Mouse (Mus musculus): ENCODE measurements around the gene Stoml1. TPM values are rescaled to one million over a fixed set of nuclear protein-coding genes. Genes with fewer than 3 reads are reported as not detected.
A peak's percentile ranks its signal among the peaks of the same experiment; 100 is the strongest.

The Stoml1 gene
- total RNA-seq, 4 experiments from 2014 or later = 8.6 to 10.8 (median 9.8) TPM

- DNase-seq (ENCODE audit: low spot score in 2 of 2) = no peak
Observed at GRCm38 (mm10) chr9:58303115-58303514, 50.2 kb downstream of the Stoml1 start.

- DNase-seq (ENCODE audit: low spot score in 2 of 2) = no peak
Observed at GRCm38 (mm10) chr9:58303599-58304271, 50.8 kb downstream of the Stoml1 start.

- DNase-seq (ENCODE audit: low spot score in 2 of 2) = no peak
Observed at GRCm38 (mm10) chr9:58305686-58306085, 52.7 kb downstream of the Stoml1 start.

- DNase-seq (ENCODE audit: low spot score in 2 of 2) = peak; percentile 56 to 75
Observed at GRCm38 (mm10) chr9:58308395-58308794, 55.4 kb downstream of the Stoml1 start.

GRCm38 (mm10) chr9:58310043-58310660 is 57.2 kb downstream of the Stoml1 start:
- peak; percentile 48 to 62 for DNase-seq (ENCODE audit: low spot score in 2 of 2)

- DNase-seq (ENCODE audit: low spot score in 2 of 2) = no peak
Observed at GRCm38 (mm10) chr9:58311191-58311910, 58.4 kb downstream of the Stoml1 start.

Small RNA genes lying within 50 kb of the gene (microRNA-seq; reads per million reads assigned to microRNA genes)
- not detected for gene Mir6385

Other genes with a start within 250 kb of the Stoml1 start
- 1 to 10 TPM in 1 of 4 experiments, under 1 TPM in 1, not detected in 2; 0.27 to 1.3 TPM for gene Cyp11a1, start 246.8 kb upstream of the Stoml1 start, total RNA-seq (2022)
- under 1 TPM in 3 of 4 experiments, not detected in 1; 0.10 to 0.43 (median 0.19) TPM for gene Stra6, start 189.4 kb upstream of the Stoml1 start, total RNA-seq (2022)
- gene Ccdc33, start 134.3 kb upstream of the Stoml1 start, total RNA-seq (2022) = not detected
- gene Islr, start 48.9 kb upstream of the Stoml1 start, total RNA-seq (2022) = 10 to 100 TPM in 3 of 4 experiments, 1 to 10 TPM in 1; 9.8 to 15.7 (median 13.1) TPM
- gene Islr2, start 48.8 kb upstream of the Stoml1 start, total RNA-seq (2022) = 1 to 10 TPM; 1.4 to 2.9 (median 1.8) TPM
- gene Pml, start 3.4 kb upstream of the Stoml1 start, total RNA-seq (2022) = 1 to 10 TPM; 2.5 to 4.5 (median 3.1) TPM
- 10 to 100 TPM in 2 of 4 experiments, 1 to 10 TPM in 2; 5.9 to 10.7 (median 8.9) TPM for gene Loxl1, start 60.0 kb downstream of the Stoml1 start, total RNA-seq (2022)
- gene Tbc1d21, start 117.3 kb downstream of the Stoml1 start, total RNA-seq (2022) = not detected
- 10 to 100 TPM; 21.3 to 34.2 (median 28.3) TPM for gene Insyn1, start 235.4 kb downstream of the Stoml1 start, total RNA-seq (2022)